Mouse (Mus musculus): ENCODE measurements around the gene E030018B13Rik. TPM values are rescaled to one million over a fixed set of nuclear protein-coding genes. Genes with fewer than 3 reads are reported as not detected.
A peak's percentile ranks its signal among the peaks of the same experiment; 100 is the strongest.

The E030018B13Rik gene
- total and polyA plus RNA-seq, 2 experiments from 2014 or later, result not detected

DNA sequence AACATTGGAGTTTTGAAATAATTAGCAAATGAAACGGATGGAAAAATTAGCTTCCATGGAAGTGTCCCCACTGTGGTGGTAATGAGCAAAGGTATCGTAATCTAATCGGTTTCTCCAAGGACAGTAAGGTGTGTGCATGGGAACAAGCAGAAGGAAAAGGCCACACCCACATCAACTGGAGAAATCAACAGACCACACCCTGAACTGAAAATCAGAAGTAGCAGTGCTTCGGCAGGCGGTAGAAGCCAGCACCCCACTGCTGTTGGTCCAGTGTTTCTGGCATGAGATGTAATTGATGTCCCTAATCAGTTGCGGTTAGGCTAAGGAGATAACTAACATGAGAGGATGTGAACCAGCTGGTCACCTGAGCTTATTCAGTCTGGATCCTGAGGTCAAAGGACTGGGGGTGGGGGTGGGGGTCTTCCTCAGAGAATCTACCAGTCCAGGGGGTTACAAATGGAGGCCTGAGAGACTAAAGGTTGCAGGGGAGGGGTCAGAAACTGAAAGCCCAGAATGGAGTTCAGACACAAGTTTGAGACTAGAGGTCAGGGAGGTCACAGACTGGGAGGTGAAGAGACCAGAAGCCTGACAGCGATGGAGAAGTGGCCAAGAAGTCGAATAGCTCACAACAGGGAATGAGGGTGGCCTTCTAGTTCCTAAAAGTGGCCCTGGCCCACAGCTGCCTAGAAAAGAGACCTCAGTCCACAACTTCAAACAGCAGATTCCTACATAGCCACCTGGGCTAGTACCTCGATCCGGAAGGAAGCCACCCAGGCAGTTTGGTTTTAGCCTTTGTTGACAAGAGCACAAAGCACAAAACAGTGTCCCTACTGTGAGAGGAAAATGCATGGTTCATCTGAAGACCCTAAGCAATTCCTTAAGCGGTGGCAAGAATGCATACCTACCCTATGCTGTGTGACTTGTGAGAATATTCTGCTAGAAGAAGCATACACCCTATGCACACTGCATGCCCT is 31.1 kb downstream of the E030018B13Rik start:
- no peak overlapping the region for H3K27ac ChIP-seq (ENCODE audit: low read depth, low read length)
- no peaks in the 10 kb centered on the region for H3K27me3 ChIP-seq (ENCODE audit: insufficient read depth, low read length)
- no peak for DNase-seq
- ATAC-seq, result no peak
- no peaks in the 10 kb centered on the region for H3K9me3 ChIP-seq (ENCODE audit: low read length)
- H3K4me2 ChIP-seq (ENCODE audit: low read depth), result no peak overlapping the region
- H3K9ac ChIP-seq, result no peak overlapping the region
- 57% methylated on average over 11 of the region's 11 CpGs for WGBS
- H3K4me1 ChIP-seq (ENCODE audit: insufficient read depth), result peaks cover 6% of the 10 kb centered on the region; the same call in 1 of the 2 replicates
- H3K4me3 ChIP-seq (ENCODE audit: low read depth, low read length), result no peak overlapping the region
- H3K36me3 ChIP-seq (ENCODE audit: insufficient read depth), result no peaks in the 10 kb centered on the region
- TF ChIP-seq CTCF (IDR thresholded peaks at IDR 0.05; ENCODE audit: low read depth), result no peak

DNA sequence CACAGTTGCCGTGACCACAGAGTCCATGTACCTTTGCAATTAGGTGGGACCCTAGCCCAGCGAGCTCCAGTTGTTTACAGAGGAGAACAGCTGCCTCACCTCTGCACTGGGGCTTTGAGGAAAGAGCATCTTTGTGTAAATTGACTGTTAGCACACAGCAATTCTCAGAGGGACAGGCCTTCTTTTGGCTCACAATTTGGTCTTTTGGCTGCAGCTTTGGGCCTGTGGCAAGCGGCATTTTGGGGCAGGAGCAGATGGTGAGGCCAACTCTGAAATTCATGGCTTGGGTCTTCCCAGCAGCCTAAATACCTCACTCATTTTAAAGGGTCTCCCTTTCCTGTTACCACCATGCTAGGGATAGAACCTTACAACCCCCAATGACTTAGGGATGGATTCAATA is 32.5 kb downstream of the E030018B13Rik start:
- TF ChIP-seq CTCF (IDR thresholded peaks at IDR 0.05; ENCODE audit: low read depth), result no peak
- H3K4me3 ChIP-seq (ENCODE audit: low read depth, low read length), result no peak overlapping the region
- H3K36me3 ChIP-seq (ENCODE audit: insufficient read depth), result no peaks in the 10 kb centered on the region
- H3K27ac ChIP-seq (ENCODE audit: low read depth, low read length), result no peak overlapping the region
- H3K4me2 ChIP-seq (ENCODE audit: low read depth), result no peak overlapping the region
- DNase-seq (no peak), ATAC-seq (no peak)
- H3K9ac ChIP-seq, result no peak overlapping the region
- 78% methylated on average over 3 of the region's 3 CpGs for WGBS
- H3K4me1 ChIP-seq (ENCODE audit: insufficient read depth), result peaks cover 6% of the 10 kb centered on the region; the same call in 1 of the 2 replicates
- no peaks in the 10 kb centered on the region for H3K9me3 ChIP-seq (ENCODE audit: low read length)
- H3K27me3 ChIP-seq (ENCODE audit: insufficient read depth, low read length), result no peaks in the 10 kb centered on the region

DNA sequence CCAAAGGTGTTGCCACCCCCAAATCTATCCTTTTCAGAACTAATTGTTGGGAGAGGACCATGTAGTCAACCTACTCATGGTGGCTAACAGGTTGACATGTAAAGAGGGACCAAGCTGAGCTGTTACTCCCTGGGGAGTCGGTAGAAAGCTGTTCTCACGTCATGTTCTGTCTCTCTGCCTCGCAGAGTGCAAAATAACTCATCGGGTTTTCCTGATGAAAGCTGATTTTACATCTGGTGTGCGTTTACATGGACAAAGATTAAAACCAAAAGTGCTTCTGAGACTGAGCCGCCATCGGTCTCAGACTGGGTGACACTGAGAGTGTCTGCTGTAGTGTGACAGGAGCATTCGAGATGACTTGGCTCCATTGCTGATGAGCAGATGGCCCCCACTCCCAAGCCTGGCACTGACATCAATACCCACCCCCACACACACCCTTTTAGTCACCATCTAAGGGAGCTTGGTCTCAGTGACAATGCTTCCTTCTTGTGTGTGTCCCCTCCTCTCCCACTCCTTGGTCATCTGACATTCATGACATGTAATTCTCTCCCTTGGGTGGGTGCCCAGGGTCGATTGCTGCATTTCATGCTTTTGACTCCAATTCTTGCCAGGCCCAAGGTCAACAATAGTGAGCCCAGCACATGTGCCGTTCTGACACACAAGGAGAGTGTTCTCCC is 34.4 kb downstream of the E030018B13Rik start:
- ATAC-seq (peak; percentile 96), DNase-seq (peak; percentile 67)
- Histone ChIP-seq H3K4me2 (ENCODE audit: low read depth) (no peak overlapping the region), H3K9me3 (ENCODE audit: low read length) (no peaks in the 10 kb centered on the region), H3K4me1 (ENCODE audit: insufficient read depth) (peaks cover 6% of the 10 kb centered on the region; the same call in 1 of the 2 replicates), H3K9ac (no peak overlapping the region), H3K27me3 (ENCODE audit: insufficient read depth, low read length) (no peaks in the 10 kb centered on the region), H3K4me3 (ENCODE audit: low read depth, low read length) (no peak overlapping the region), H3K36me3 (ENCODE audit: insufficient read depth) (no peaks in the 10 kb centered on the region), H3K27ac (ENCODE audit: low read depth, low read length) (peak overlapping the region; percentile 54; the same call in 1 of the 2 replicates)
- 40% methylated on average over 10 of the region's 10 CpGs for WGBS
- TF ChIP-seq CTCF (IDR thresholded peaks at IDR 0.05; ENCODE audit: low read depth), result no peak

DNA sequence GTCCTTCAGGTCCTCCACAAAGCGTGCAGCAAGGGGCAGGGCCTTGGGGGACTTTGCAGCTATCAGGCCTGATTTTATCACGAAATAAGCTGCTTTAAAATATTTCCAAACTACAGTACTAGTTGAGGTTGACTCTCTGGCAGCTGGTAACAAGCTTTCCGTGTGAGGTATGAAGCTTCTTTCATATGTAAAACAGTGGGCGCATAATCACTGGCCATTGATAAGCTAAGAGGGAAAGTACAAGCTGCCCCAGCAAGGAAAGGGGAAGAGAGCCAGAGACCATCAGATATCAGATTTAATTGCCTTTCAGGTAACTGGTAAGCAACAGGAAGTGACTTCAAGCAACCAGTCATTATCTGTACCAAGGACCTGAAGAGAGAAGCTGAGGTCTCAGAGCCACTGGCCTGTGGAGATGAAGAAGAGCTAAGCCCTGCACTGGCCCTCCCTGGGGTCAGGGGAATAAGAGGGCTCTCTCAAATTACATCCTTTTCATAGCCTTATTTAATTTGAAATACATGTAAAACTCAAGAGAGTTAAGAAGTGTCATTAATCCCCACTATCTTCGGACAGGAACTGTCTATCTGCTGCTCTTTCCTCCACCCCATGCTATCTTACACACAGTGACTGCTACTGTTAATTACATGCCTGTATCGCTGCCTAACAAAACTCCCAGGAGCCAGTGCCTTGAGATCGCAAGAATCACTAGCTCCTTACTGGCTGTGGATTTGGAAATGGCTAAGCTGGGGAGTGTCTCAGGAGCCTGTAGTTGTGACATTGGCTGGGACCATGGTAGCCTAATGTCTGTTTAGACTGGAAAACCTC is 35.6 kb downstream of the E030018B13Rik start:
- WGBS, result 33% methylated on average over 7 of the region's 7 CpGs
- DNase-seq (no peak), ATAC-seq (no peak)
- no peaks in the 10 kb centered on the region for H3K27me3 ChIP-seq (ENCODE audit: insufficient read depth, low read length)
- no peak for TF ChIP-seq CTCF (IDR thresholded peaks at IDR 0.05; ENCODE audit: low read depth)
- H3K9me3 ChIP-seq (ENCODE audit: low read length), result no peaks in the 10 kb centered on the region
- H3K36me3 ChIP-seq (ENCODE audit: insufficient read depth), result no peaks in the 10 kb centered on the region
- no peak overlapping the region for H3K4me3 ChIP-seq (ENCODE audit: low read depth, low read length)
- no peak overlapping the region for H3K4me2 ChIP-seq (ENCODE audit: low read depth)
- H3K27ac ChIP-seq (ENCODE audit: low read depth, low read length), result no peak overlapping the region
- peaks cover 10% of the 10 kb centered on the region; the same call in 1 of the 2 replicates for H3K4me1 ChIP-seq (ENCODE audit: insufficient read depth)
- H3K9ac ChIP-seq, result no peak overlapping the region

DNA sequence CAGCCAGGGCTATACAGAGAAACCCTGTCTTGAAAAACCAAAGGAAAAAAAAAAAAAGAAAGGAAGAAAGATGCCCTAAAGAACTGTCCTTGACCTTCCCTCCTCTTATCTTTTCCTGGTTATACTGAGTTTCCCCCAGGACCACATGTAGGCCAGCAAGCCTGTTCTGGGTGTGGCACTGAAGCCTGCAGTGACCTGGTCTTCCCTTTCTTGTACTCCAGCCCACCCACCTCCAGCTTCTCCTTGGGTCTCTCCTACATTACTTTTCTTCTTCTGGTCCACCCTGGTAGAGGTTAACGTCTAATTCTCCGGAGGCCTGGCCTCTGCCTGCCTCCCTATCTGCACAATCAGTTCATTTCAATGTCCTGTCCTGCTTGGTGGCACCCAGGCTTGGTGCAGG is 38.8 kb downstream of the E030018B13Rik start:
- no peak overlapping the region for H3K27ac ChIP-seq (ENCODE audit: low read depth, low read length)
- H3K9me3 ChIP-seq (ENCODE audit: low read length), result no peaks in the 10 kb centered on the region
- DNase-seq (no peak), ATAC-seq (no peak)
- no peak overlapping the region for H3K9ac ChIP-seq
- H3K4me3 ChIP-seq (ENCODE audit: low read depth, low read length), result no peak overlapping the region
- H3K36me3 ChIP-seq (ENCODE audit: insufficient read depth), result no peaks in the 10 kb centered on the region
- TF ChIP-seq CTCF (IDR thresholded peaks at IDR 0.05; ENCODE audit: low read depth), result no peak
- WGBS, result 88% methylated on average over 2 of the region's 2 CpGs
- H3K4me1 ChIP-seq (ENCODE audit: insufficient read depth), result peaks cover 26% of the 10 kb centered on the region
- no peaks in the 10 kb centered on the region for H3K27me3 ChIP-seq (ENCODE audit: insufficient read depth, low read length)
- no peak overlapping the region for H3K4me2 ChIP-seq (ENCODE audit: low read depth)

DNA sequence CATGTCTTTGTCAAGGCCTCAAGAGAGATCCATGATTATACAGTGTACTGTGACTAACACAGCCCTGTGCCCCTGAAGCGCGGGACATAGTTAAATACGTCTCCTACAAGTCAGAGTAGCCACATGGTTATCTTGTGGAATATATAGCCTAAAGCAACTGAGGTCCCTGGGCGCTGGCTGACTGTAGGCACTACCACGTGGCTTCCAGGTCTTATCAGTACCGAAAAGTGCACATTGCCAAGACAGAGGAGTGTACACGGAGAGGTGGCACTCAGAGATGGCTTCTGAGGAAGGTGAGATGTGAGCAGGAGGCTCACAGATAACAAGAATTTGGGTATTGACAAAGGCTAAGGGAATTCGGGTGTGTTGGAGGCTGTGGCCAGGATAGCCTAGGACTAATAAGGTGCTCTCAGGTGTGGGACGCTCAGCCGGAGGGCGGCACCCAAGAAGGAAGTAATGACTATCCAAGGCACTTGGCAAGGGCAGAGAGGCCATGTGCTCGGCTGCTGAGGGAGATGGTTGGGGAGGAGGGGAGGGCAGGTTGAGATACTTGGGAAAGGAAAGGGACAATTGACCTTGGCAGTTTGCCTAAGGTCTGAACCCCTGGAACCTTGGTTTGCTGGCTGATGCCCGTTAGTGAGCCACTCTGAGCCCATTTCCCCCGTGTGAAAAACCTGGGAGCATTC is 39.6 kb downstream of the E030018B13Rik start:
- no peak overlapping the region for H3K4me2 ChIP-seq (ENCODE audit: low read depth)

More for the DNA sequence above, 39.6 kb downstream of the E030018B13Rik start:
- no peaks in the 10 kb centered on the region for H3K27me3 ChIP-seq (ENCODE audit: insufficient read depth, low read length)
- DNase-seq (no peak), ATAC-seq (no peak)
- H3K4me3 ChIP-seq (ENCODE audit: low read depth, low read length), result no peak overlapping the region
- no peaks in the 10 kb centered on the region for H3K9me3 ChIP-seq (ENCODE audit: low read length)
- TF ChIP-seq CTCF (IDR thresholded peaks at IDR 0.05; ENCODE audit: low read depth), result no peak
- peaks cover 20% of the 10 kb centered on the region for H3K4me1 ChIP-seq (ENCODE audit: insufficient read depth)
- H3K9ac ChIP-seq, result no peak overlapping the region
- H3K27ac ChIP-seq (ENCODE audit: low read depth, low read length), result peak overlapping the region; percentile 30; the same call in 1 of the 2 replicates
- no peaks in the 10 kb centered on the region for H3K36me3 ChIP-seq (ENCODE audit: insufficient read depth)
- 59% methylated on average over 14 of the region's 14 CpGs for WGBS
